Mouse (Mus musculus) liver, embryonic 14.5 days (tissue): ENCODE results near the gene Cdh13.

ENCODE experiments used
- CTCF ChIP-seq: IDR thresholded peaks from 2 replicates; pipeline ENCODE4 v1.5.1; 2016; ENCODE audit warnings: antibody characterized with exemption, low read depth, control low read depth
- EP300 ChIP-seq: IDR thresholded peaks from 2 replicates; pipeline ENCODE4 v1.6.1; 2016; ENCODE audit warnings: antibody characterized with exemption, low read depth

DNA sequence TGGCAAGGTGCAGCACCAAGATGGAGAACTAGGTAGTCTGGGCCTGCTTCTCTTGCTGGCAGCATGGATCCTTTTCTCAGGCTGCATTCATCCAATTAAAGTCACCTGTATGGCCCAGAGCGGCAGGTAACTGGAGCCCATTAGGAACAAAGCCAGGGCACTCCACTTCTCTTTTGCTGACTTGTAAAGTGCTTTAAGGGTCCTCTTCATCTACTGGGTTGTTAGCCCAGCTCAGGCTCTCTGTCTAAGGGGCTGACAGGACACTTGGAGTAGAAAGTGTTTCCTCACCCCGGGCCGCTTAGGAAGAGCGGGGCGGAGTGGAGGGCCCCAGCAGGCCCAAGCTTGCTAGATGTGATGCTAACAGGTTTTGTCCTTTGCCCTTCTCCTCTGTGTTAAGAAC, 12.9 kb downstream of the Cdh13 start:
- TF ChIP-seq EP300: no peak
- TF ChIP-seq CTCF: no peak
